Mouse (Mus musculus) forebrain, embryonic 11.5 days (tissue): ENCODE measurements around the gene Gdf7. TPM values are rescaled to one million over a fixed set of nuclear protein-coding genes. Genes with fewer than 3 reads are reported as not detected.

Source experiments
- ATAC-seq: fragments of 200-750 bp; cut with Nextera tagmentation; replicated peaks from 2 replicates; pipeline ENCODE4 v1.8.0; 2017; ENCODE audit warnings: moderate TSS enrichment; ENCODE audit not compliant: low FRiP score
- DNase-seq: peaks from one replicate; pipeline ENCODE4 v3.0.0-alpha.2; 2017; ENCODE audit warnings: low spot score
- H3K27ac ChIP-seq: fragments of 300-500 bp; sonication (generic); 2 replicates; pipeline ENCODE4 v1.5.1; 2014; ENCODE audit warnings: low read depth, low read length
- H3K27me3 ChIP-seq: fragments of 300-500 bp; sonication (generic); 2 replicates; pipeline ENCODE4 v1.6.1; 2014; ENCODE audit warnings: mild to moderate bottlenecking, low read length, mixed read lengths; ENCODE audit not compliant: control insufficient read depth, insufficient read depth
- H3K36me3 ChIP-seq: fragments of 300-500 bp; sonication (generic); 2 replicates; pipeline ENCODE4 v1.6.1; 2014; ENCODE audit warnings: mild to moderate bottlenecking, low read length, moderate library complexity, mixed read lengths; ENCODE audit not compliant: control insufficient read depth, insufficient read depth
- H3K4me1 ChIP-seq: fragments of 300-500 bp; sonication (generic); replicated peaks from 2 replicates; pipeline ENCODE4 v1.6.1; 2014; ENCODE audit warnings: low read length, mixed read lengths; ENCODE audit not compliant: control insufficient read depth, insufficient read depth
- H3K4me2 ChIP-seq: fragments of 300-500 bp; sonication (generic); 2 replicates; pipeline ENCODE4 v1.6.1; 2014; ENCODE audit warnings: low read depth, mild to moderate bottlenecking, low read length, moderate library complexity, mixed read lengths; ENCODE audit not compliant: severe bottlenecking
- H3K4me3 ChIP-seq: fragments of 300-500 bp; sonication (generic); 2 replicates; pipeline ENCODE4 v1.5.1; 2014; ENCODE audit warnings: low read depth, low read length
- H3K9ac ChIP-seq: fragments of 300-500 bp; sonication (generic); 2 replicates; pipeline ENCODE4 v1.6.1; 2014; ENCODE audit warnings: low read length
- H3K9me3 ChIP-seq: fragments of 300-500 bp; sonication (generic); 2 replicates; pipeline ENCODE4 v1.6.1; 2016; ENCODE audit warnings: low read length, mixed read lengths; ENCODE audit not compliant: control insufficient read depth
- WGBS: fragments of 180-500 bp; shearing (Covaris S2); extraction: QIAGEN DNeasy Blood & Tissue Kit; methylation state at CpG from one replicate; pipeline ENCODE4 v1.1.7; 2014; 5-methylcytosine and 5-hydroxymethylcytosine counted together
- polyA plus RNA-seq: library from polyadenylated mRNA; unstranded; fragments of >200 nt; fragmentation: Nextera tagmentation; extraction: Ambion mirVana; gene quantifications from 2 replicates; pipeline ENCODE4 v1.2.1, GENCODE M21; 2014

Gdf7 gene
- polyA plus RNA-seq, 1 experiment from 2014 or later: not detected

- peaks cover 41% of the 10 kb centered on the region for H3K27me3 ChIP-seq
- no peak overlapping the region for H3K9ac ChIP-seq
- H3K4me3 ChIP-seq: no peak overlapping the region
- H3K9me3 ChIP-seq: no peaks in the 10 kb centered on the region
- DNase-seq: peak; percentile 80
- peaks cover 10% of the 10 kb centered on the region for H3K4me1 ChIP-seq
- WGBS: 3% methylated on average over 5 of the region's 5 CpGs
- no peaks in the 10 kb centered on the region for H3K36me3 ChIP-seq
- no peak overlapping the region for H3K27ac ChIP-seq
- peak; percentile 59 for ATAC-seq
- no peak overlapping the region for H3K4me2 ChIP-seq
These were observed 4.7 kb upstream of the Gdf7 start for GRCm38 (mm10) chr12:8306432-8306831.

- no peak overlapping the region for H3K27ac ChIP-seq
- no peak overlapping the region for H3K9ac ChIP-seq
- 49% methylated on average over 2 of the region's 2 CpGs for WGBS
- ATAC-seq (no peak), DNase-seq (no peak)
- H3K27me3 ChIP-seq: peaks cover 53% of the 10 kb centered on the region
- no peaks in the 10 kb centered on the region for H3K36me3 ChIP-seq
- peaks cover 10% of the 10 kb centered on the region for H3K4me1 ChIP-seq
- no peak overlapping the region for H3K4me2 ChIP-seq
- no peaks in the 10 kb centered on the region for H3K9me3 ChIP-seq
- no peak overlapping the region for H3K4me3 ChIP-seq
These were observed 3.5 kb upstream of the Gdf7 start for GRCm38 (mm10) chr12:8305258-8305657.

GRCm38 (mm10) chr12:8301011-8301814, 541 bp downstream of the Gdf7 start:
- no peaks in the 10 kb centered on the region for H3K36me3 ChIP-seq
- H3K4me1 ChIP-seq: peaks cover 15% of the 10 kb centered on the region
- peak overlapping the region; percentile 38 for H3K4me3 ChIP-seq
- H3K27me3 ChIP-seq: peaks cover 91% of the 10 kb centered on the region
- ATAC-seq (no peak), DNase-seq (peak; percentile 65)
- no peaks in the 10 kb centered on the region for H3K9me3 ChIP-seq
- no peak overlapping the region for H3K27ac ChIP-seq
- peak overlapping the region; percentile 61 for H3K4me2 ChIP-seq
- H3K9ac ChIP-seq: 0 out of 2 replicates have a peak overlapping the region, but pooled peaks have one; percentile 16
- 2% methylated on average over 46 of the region's 46 CpGs for WGBS

- 18% methylated on average over 5 of the region's 5 CpGs for WGBS
- H3K4me2 ChIP-seq: no peak overlapping the region
- ATAC-seq (no peak), DNase-seq (no peak)
- H3K4me1 ChIP-seq: peaks cover 14% of the 10 kb centered on the region; the same call in 1 of the 2 replicates
- H3K4me3 ChIP-seq: no peak overlapping the region
- H3K9ac ChIP-seq: no peak overlapping the region
- peaks cover 89% of the 10 kb centered on the region for H3K27me3 ChIP-seq
- H3K27ac ChIP-seq: no peak overlapping the region
- H3K9me3 ChIP-seq: no peaks in the 10 kb centered on the region
- no peaks in the 10 kb centered on the region for H3K36me3 ChIP-seq
These were observed 1.2 kb downstream of the Gdf7 start for GRCm38 (mm10) chr12:8300521-8300920.

GRCm38 (mm10) chr12:8300111-8300480, 1.7 kb downstream of the Gdf7 start:
- Histone ChIP-seq H3K4me3 (no peak overlapping the region), H3K36me3 (no peaks in the 10 kb centered on the region), H3K9me3 (no peaks in the 10 kb centered on the region), H3K4me2 (no peak overlapping the region), H3K9ac (no peak overlapping the region), H3K27ac (no peak overlapping the region), H3K4me1 (peaks cover 14% of the 10 kb centered on the region; the same call in 1 of the 2 replicates), H3K27me3 (peaks cover 85% of the 10 kb centered on the region)
- DNase-seq (no peak), ATAC-seq (no peak)
- 8% methylated on average over 10 of the region's 10 CpGs for WGBS

- Histone ChIP-seq H3K4me1 (peaks cover 14% of the 10 kb centered on the region; the same call in 1 of the 2 replicates), H3K4me2 (no peak overlapping the region), H3K9me3 (no peaks in the 10 kb centered on the region), H3K27ac (no peak overlapping the region), H3K9ac (no peak overlapping the region), H3K27me3 (peaks cover 85% of the 10 kb centered on the region), H3K4me3 (peak overlapping the region; percentile 4; the same call in 1 of the 2 replicates), H3K36me3 (no peaks in the 10 kb centered on the region)
- WGBS: 4% methylated on average over 34 of the region's 34 CpGs
- peak; percentile 62 for DNase-seq
- no peak for ATAC-seq
These were observed 2.3 kb downstream of the Gdf7 start for GRCm38 (mm10) chr12:8299143-8300110.

- peak; percentile 70 for DNase-seq
- peaks cover 78% of the 10 kb centered on the region for H3K27me3 ChIP-seq
- no peaks in the 10 kb centered on the region for H3K36me3 ChIP-seq
- peak overlapping the region; percentile 26 for H3K4me3 ChIP-seq
- no peak overlapping the region for H3K27ac ChIP-seq
- ATAC-seq: no peak
- no peak overlapping the region for H3K9ac ChIP-seq
- no peaks in the 10 kb centered on the region for H3K9me3 ChIP-seq
- H3K4me1 ChIP-seq: peaks cover 14% of the 10 kb centered on the region; the same call in 1 of the 2 replicates
- peak overlapping the region; percentile 45 for H3K4me2 ChIP-seq
- WGBS: 1% methylated on average over 82 of the region's 85 CpGs
These were observed 3.2 kb downstream of the Gdf7 start for GRCm38 (mm10) chr12:8298361-8299142.
